Mouse (Mus musculus): ENCODE data around the gene Cttnbp2.

Gene Cttnbp2

DNA sequence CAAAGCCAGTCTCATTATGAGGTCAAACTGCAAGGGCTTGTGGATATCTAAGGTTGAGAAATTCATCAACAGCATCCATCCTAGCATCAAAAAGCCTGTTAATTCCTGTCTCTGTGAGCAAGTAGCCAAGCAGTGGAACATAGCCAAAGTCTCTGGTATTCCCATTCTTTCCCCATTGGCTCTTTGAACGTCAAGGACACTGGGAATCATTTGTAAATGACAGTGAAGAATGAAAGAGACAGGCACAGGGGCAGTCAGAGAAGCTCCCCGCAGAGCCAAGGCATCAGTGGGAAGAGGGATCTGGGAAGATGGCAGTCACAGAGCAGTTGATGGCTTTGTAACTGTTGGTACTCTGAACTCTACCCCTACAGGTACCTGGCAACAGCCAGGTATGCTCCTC is 46.9 kb downstream of the Cttnbp2 start:
- DNase-seq (ENCODE audit: low read depth, low spot score): no peak

DNA sequence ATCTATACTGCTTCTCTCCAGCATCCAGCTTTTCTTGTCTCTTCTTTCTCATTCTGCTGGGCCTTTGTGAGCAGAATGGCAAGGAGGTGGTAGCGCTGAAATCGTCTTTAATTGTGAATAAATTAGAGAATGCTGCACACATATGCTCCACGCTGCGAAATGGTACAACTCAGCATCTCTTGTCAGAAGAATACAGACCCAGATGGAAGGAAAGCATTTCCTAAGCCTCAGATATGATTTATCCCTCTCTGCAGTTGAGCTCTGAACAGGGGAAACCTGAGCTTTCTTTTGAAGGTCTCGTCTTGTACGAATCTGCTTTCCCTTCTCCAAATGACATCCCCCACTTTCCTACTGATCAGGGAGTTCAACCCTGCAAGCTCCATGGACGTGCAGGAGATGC is 48.4 kb downstream of the Cttnbp2 start:
- no peak for DNase-seq (ENCODE audit: low read depth, low spot score)

DNA sequence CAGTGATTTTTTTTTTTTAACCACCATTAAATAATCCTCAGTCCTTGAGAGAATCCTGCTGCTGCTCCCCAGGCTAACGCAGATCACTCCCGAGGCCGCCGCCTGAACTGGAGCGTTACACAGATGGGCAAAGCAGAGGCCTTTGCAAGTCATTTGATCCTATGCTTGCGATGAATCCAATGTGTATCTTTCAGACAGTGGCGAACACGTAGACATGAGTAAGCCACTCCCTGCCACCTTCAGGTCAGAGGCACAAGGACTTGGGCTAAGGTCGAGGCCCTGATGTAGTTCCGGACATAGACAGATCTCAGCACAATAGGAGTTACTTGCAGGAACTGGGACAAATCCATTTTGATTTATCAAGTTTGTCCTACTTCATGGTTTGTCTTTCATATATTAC is 49.0 kb downstream of the Cttnbp2 start:
- DNase-seq (ENCODE audit: low read depth, low spot score): no peak

DNA sequence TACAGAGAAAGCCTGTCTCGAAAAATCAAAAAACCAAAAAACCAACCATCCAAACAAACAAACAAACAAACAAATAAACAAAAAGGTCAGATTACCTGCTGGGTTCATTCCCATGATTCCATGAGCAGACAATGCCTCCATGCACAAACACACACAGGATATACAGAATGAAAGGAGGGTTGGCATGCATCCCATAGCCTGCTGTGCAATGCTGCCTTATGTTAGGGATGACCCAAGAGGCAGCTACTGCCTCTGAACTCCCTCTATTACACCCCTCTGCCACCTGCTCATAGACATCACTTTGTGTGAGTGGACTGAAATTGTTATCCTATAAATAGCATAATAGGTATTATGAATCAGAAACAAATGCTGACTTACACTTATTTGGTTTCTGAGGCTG is 55.0 kb downstream of the Cttnbp2 start:
- no peak for DNase-seq (ENCODE audit: low read depth, low spot score)

DNA sequence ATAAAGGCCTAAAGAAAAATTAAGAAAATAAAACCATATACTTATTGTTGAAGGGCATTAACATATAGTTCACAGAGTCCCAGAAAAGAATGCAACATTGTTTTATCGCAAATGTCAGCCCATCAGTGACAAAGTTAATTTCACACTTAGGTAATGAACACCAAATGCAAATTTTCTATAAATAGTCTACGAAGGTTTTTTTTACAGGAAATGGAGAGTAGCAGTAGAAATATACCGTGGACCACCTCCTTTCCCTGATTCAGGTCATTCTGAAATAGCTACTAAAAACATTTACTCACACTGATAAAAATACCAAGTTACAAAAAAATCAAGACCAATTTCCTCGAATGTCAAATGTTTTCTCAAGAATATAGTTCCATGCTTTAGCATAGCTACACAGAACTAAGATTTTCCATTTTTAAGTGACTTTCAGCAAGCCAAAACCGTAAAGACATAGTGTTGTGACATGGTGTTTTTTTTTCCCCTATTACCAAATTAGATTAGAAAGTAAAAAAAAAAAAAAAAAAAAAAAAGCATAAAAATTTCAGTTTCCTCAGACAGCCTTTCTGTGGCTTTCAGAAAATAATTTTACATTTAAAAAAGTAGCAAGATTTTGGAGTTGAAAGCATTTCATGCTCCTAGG is 64.0 kb downstream of the Cttnbp2 start:
- DNase-seq (ENCODE audit: low read depth, low spot score): no peak

DNA sequence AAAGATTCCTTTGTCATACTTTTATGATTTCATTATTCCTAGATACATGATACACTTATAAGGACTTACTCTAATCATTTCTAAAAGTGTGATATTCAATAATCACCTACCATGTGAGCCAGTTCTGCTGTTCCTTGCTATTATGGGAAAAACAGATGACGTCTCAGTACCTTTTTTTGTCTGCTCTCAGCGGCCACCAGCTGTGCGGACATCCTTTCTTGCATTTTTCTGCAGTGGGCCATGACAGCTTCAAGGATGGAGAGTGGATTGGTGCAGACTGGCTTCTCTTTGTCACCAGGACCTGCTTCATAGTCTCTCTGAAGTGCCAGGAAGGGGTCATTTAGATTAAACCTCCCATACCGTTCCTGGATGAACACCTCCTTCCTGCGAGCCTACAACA is 66.6 kb downstream of the Cttnbp2 start:
- no peak for DNase-seq (ENCODE audit: low read depth, low spot score)

DNA sequence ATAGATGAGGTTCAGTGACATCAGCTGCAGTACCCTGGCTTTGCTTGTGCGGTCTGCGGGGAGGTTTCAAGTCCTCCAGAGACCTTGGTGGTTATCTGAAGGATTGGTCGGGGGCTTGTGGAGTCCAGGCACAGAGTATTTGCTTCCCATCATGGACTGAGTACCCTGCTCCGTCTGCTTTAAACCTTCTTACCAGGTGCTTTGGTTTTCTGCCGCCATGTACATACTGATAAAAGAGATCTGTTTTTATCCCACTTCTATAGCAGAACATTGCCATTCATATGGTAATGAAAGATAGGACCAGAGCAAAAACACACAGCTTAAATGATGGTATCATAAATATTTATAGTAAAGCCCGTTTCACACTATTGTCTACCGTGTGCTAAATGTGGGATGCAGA is 67.7 kb downstream of the Cttnbp2 start:
- no peak for DNase-seq (ENCODE audit: low read depth, low spot score)

DNA sequence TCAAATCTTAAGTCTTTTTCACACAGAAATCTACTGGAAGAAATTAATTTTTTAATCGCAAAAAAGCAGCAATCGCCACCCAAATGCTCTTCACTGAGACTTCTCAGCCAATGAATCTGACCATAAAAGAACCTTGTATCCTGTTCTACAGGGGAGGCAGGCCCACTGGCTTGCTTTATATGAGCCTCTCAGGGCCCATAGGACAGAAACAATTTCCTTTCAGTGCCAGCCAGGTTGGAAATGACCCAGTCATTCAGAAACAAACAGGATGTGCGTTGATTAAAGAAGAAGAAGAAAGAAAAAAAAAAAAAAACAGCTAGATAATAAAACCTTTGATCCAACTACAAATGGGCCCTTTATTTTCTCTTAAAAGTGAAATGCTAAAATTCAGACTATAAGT is 68.3 kb downstream of the Cttnbp2 start:
- peak; percentile 50 for DNase-seq (ENCODE audit: low read depth, low spot score)

DNA sequence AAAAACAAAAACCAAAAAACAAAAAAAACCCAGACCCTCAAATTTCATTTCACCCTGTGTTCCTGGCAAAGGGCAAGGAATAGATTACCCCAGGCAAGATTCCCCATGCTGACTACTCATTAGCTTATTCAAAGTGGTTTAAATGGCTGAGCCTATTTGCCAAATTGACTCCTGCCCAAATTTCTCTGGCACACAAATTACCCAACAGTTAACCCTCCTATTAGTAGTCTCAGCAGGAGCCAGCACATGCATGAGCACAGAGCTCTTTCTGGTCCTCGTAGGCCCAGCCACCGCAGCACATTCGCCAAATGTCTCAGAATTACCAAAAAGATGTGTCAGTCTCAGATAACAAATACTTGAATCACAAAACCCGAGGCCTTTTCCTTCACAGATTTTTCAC is 68.9 kb downstream of the Cttnbp2 start:
- peak; percentile 81 for DNase-seq (ENCODE audit: low read depth, low spot score)

DNA sequence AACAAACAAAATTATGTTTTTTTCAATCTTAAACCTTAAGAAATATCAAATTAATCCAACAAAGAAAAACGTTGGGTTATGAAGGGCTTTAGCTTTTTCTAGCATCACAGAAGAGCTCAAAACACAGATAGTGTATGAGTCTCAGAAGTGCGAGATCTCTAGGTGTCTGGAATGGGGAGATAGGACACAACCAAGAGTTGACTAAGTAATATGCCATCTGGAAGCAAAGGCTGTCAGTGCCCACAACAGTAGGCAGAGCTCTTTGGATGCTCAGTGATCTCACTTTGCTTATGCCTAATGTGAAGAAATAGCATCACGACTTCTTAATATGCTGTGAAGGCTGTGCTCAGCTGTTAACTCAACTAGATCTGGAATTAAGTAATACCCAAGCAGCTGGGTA is 72.3 kb downstream of the Cttnbp2 start:
- no peak for DNase-seq (ENCODE audit: low read depth, low spot score)

DNA sequence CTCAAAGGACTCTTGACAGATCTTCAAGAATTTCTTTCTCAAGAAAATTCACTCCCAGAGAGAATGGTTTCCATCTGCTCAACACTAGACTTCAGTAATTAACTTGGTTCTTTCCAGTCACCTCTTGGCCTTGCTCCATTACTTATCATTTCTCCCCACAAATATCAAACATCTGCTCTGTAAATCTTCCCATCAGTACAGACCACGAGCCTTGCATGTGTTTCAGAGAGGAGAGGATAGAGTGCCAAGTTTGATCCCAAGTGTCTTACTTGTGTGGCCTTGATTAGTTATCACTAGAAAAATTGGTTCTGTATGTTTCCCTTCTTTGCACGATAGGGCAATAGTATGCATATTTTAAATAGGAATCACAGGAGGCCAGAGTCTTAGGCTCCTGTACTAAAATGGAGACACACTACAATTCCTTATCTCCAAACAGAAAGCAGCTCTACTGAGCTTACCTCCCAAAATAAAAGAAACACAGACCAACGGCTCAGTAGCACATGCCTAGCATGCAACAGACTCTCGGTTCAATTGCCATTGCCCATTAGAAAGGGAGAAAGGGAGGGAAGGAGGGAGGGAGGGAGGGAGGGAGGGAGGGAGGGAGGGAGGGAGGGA is 73.6 kb downstream of the Cttnbp2 start:
- DNase-seq (ENCODE audit: low read depth, low spot score): no peak

DNA sequence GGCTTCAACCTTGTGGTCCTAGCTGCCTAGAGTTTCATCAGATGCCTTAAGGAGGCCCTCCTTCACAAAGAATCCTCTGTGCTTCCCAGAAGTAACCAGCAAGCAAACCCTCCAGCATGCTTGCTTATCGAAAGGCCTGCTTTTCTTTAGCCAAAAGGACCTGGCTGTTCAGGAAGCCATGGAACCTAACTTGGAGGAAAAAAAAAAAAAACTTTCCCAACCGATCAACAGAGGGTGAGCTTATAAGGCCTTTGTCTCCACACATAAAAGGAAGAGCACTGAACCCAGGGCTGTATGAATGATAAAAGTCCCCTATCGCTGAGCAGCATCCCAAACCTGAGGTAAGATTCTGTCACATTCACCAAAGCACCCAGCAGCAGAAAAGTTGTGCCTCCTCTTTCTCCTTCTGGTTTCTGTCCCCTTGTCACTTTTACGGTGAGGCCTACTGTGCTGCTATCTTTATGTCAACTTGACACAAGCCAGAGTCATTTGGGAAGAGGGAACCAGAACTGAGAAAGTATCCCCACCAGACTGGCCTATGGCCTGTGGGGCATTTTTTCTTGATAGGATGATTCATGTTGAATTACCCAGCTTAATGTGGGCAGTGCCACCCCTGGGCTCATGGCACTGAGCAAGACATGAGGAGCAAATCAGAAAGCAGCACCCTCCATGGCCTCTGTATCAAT is 78.4 kb downstream of the Cttnbp2 start:
- no peak for DNase-seq (ENCODE audit: low read depth, low spot score)

DNA sequence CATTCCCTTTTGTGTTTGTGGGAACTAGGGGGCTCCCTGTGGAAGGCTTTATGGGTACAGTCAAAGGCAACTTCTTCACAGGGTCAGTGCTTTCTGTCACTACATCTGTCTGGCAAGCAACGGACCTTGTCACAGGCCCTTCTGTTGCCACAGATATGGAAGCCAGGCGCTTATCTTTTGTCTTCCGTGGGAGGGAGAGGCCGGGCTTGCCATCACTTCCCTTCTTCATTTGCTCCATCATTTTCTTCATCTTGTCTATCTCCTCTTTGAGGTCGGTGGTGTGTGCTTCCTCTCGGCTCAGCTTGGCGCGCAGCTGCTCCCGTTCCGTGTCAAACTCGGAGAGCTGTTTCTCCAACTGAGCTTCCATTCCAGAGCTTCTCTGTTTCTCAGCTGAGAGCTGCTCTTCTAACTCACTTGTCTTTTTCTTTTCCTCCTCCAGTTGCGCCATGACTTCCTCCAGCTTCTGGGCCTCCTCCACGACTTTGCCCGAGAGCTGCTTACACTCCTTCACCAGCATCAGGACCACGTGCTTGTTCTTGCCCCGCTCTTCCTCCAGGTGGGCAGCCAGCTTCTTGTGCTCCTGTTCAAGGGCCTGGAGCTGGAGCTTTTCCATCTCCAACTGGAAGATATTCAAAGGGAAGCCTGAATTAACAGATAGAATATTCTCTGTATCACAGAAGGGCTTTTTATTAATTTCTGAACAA is 79.7 kb downstream of the Cttnbp2 start:
- no peak for DNase-seq (ENCODE audit: low read depth, low spot score)

DNA sequence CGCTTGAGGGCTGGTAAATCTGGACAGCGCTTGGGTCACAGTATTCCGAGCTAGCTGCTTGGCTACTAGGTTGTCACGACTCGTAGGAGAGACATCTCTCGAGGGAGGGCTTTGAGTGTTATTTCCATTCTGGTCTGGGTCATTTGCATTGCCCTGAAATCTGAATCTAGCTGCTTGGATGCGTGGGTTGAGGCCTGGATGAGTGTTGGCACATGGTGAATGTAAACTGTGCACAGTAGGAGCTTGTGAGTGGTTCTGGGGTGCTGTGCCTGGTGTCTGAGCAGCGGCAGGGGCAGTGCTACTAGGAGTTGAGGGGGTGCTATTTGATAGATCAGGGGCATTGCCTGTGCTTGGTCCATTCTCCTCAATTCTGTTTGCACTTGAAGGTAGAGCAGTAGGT is 80.3 kb downstream of the Cttnbp2 start:
- no peak for DNase-seq (ENCODE audit: low read depth, low spot score)

DNA sequence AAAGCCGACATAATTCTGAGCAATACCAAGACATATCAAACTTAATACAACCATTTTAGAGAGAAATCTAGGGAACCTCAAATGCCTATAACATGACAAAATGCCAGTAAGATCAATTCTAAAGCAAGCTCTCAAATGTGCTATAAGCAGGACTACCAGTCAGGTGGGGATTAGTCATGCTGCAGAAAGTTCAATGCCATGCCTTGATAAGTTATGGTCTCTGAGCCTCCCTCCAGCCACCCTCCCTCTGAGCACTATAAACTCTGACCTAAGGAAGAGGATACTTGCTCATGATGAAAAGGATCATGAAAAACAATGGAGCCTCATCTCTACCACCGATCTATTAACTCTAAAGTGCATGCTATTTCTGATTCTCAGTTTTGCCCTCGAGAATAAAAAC is 82.3 kb downstream of the Cttnbp2 start:
- DNase-seq (ENCODE audit: low read depth, low spot score): no peak

DNA sequence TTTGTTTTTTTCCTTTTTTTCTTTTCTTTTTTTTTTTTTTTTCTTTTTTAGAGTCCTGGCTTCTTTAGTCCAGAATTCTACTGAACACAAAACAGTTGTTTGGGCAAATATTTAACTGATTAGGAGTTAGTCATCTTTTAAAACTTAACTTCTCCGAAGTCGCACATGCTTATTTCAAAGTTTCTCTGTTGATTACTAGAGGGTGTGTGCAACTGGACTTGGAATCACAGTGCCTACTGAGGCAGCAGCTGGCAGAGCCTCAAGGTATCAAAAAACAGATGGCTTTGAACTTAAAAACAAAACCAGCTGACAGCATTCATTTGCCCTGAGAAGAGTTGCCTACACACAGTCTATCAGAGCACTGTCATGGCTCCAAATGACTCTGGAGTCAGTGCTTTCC is 82.8 kb downstream of the Cttnbp2 start:
- no peak for DNase-seq (ENCODE audit: low read depth, low spot score)

DNA sequence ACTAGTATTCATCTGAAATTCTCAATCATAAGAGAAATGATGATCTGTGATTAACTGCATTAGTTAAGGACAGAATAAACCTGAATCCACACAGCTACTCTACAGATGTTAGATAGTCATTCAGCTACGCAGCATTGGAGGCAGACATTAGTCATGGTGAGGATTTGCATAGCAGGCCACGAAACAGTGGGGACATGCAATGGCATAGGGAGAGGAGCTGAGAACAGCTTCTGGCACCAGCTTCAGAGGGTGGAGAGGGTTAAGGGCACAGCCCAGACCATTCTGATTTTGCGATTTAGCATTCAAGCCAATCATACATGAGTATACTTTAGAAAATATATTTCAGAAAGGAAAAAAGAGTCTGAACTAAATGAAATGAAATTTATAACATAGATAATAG is 84.6 kb downstream of the Cttnbp2 start:
- DNase-seq (ENCODE audit: low read depth, low spot score): no peak

DNA sequence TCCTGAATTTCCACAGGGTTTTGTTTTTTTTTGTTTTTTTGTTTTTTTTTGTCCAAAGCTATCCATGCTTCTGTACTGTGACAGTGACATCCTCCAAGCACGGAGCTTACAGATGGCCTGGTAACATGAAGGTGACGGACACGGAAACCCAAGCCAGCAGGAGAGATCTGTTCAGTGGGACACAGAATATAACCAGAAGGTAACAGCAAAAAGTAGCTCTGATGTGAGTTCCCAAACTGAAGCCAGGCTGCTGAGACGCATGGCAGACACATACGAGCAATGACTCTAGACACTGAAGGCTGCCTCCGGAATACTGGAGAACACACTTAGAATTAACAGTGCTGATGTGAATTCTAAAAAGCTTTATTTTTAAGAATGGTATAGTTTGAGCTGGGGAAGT is 89.8 kb downstream of the Cttnbp2 start:
- no peak for DNase-seq (ENCODE audit: low read depth, low spot score)

DNA sequence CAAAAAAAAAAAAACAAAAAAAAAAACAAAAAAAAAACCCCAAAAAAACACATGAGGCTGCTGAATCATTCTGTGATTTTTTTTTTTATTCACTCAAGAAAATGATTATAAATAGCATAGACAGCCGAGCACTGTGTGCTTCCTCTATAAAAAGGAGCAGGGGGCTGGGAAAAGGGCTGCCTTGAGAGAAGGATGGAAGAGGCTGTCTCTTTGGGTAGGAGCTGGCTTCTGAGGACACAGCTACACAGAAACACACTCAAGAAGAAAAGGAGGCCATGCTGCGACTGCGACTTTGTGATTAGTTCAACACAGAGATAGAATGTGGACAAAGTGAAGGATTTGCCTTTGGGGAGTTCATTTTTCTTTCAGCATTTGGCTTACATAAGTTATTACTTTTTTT is 90.3 kb downstream of the Cttnbp2 start:
- no peak for DNase-seq (ENCODE audit: low read depth, low spot score)

DNA sequence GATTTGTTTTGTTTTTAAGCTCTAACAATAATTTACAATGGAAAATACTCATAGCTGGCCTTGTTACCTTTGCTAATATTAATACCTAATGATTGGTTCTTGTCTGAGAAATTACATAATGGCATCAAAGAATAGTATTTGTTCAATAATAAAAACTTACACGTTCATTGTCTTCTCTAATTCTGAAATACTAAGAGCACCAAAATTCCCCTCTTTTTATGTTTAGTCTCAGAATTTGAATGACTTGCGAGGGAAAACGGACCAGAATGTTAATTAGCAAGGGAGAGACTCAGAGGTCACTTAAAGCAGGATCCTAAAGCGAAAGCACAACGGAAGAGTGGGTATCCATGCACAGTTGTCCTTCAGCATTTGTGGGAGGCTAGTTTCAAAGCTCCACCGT is 91.5 kb downstream of the Cttnbp2 start:
- DNase-seq (ENCODE audit: low read depth, low spot score): no peak

DNA sequence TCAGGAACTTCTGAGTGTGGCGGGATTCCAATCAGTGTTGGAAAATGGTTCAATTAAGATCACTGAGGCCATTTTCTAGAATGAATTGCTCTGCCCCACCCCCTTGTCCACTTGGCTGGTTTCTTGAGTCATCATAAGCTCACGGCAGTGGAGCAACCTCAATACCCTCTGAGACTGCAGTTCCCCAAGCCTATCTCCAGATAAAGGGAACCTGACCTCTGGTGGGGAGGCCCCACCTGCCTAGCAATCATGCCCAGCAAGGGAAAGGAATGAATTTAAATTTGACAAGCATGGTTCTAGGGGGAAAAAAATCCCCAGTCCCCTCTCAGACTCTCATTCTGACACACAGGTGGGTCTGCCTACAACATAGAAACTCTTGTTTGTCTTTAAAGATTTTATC is 93.1 kb downstream of the Cttnbp2 start:
- DNase-seq (ENCODE audit: low read depth, low spot score): no peak

DNA sequence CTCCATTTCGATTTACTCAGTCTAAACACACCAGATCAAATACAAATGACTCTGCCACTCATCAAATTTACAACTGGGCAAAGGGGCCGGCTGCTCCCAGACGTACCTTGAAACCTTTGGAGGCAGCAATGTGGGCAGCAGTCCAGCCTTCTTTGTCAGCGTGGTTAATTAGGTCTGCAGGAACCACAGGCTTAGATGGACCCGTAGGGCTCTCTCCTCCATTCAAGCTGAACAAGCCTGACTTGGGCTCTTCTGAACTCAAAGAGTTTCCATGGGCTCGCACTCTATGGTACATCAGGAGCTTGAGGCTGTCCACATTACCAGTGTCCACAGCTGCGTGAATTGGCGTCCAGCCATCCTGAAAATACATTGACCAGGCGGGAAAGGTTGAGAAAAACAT is 94.0 kb downstream of the Cttnbp2 start:
- DNase-seq (ENCODE audit: low read depth, low spot score): no peak

Measured in brain, embryonic 18.5 days (tissue).